Comparison of ENCODE assay signal across 8 mouse cellular contexts in genomic region chr7:18839865-18840264, GRCm38 (mm10). TPM values are rescaled to one million over a fixed set of nuclear protein-coding genes. Genes with fewer than 3 reads are reported as not detected.
DNase-seq lines count a peak whose midpoint lies in the region; ATAC-seq and TF ChIP-seq lines count a peak whose summit lies in the region.

Gene Mill2, plus strand, starts transcription at chr7:18839966.

- TF ChIP-seq POLR2A in bone marrow macrophage, adult 2 months (IDR thresholded peaks at IDR 0.05; ENCODE audit: borderline replicate concordance, low read depth, low read length): no peak

- peak within 1 kb of the TSS; percentile 56 for H3K9ac ChIP-seq in heart, embryonic 12.5 days
- H3K9ac ChIP-seq in midbrain, embryonic 13.5 days (replicated peaks): peak within 1 kb of the TSS; percentile 62

- WGBS in heart, embryonic 12.5 days: 13% methylated on average over 3 of the region's 3 CpGs
- 26% methylated on average over 3 of the region's 3 CpGs for WGBS in limb, embryonic 10.5 days
- 22% methylated on average over 3 of the region's 3 CpGs for WGBS in midbrain, embryonic 13.5 days

- TF ChIP-seq CTCF in bone marrow macrophage, adult 2 months (IDR thresholded peaks at IDR 0.05; ENCODE audit: low read depth, low read length): no peak

- peak within 1 kb of the TSS; percentile 47 for H3K4me3 ChIP-seq in bone marrow macrophage, adult 2 months (ENCODE audit: insufficient read depth, low read length)
- H3K4me3 ChIP-seq in heart, embryonic 12.5 days: peak within 1 kb of the TSS; percentile 49
- peak within 1 kb of the TSS; percentile 44 for H3K4me3 ChIP-seq in limb, embryonic 10.5 days
- H3K4me3 ChIP-seq in midbrain, embryonic 13.5 days (replicated peaks): peak within 1 kb of the TSS; percentile 39

- no peaks in the 10 kb centered on the region for H3K36me3 ChIP-seq in heart, embryonic 12.5 days
- no peaks in the 10 kb centered on the region for H3K36me3 ChIP-seq in limb, embryonic 10.5 days
- H3K36me3 ChIP-seq in midbrain, embryonic 13.5 days: no peaks in the 10 kb centered on the region

- peak; percentile 5 to 7 for DNase-seq in cerebellum, postnatal 25 days
- DNase-seq in cerebellum, adult 9-11 months: no peak
- DNase-seq in limb, embryonic 10.5 days (ENCODE audit: low spot score): no peak
- no peak for DNase-seq in ovary, postnatal 10 days (ENCODE audit: low spot score)
- no peak for DNase-seq in spleen, adult 18-20 months

- peak within 1 kb of the TSS; percentile 51 for H3K27ac ChIP-seq in bone marrow macrophage, adult 2 months (ENCODE audit: insufficient read depth, low read depth, low read length)
- peak within 1 kb of the TSS; percentile 41 for H3K27ac ChIP-seq in heart, embryonic 12.5 days (ENCODE audit: poor library complexity, severe bottlenecking)
- peak within 1 kb of the TSS; percentile 53; the same call in 1 of the 2 replicates for H3K27ac ChIP-seq in limb, embryonic 10.5 days
- H3K27ac ChIP-seq in midbrain, embryonic 13.5 days: peak within 1 kb of the TSS; percentile 14; the same call in 1 of the 2 replicates

- peaks cover 5% of the 10 kb centered on the region; the same call in 1 of the 2 replicates for H3K4me1 ChIP-seq in bone marrow macrophage, adult 2 months (ENCODE audit: control insufficient read depth, insufficient read depth, low read length)
- H3K4me1 ChIP-seq in heart, embryonic 12.5 days (replicated peaks): peaks cover 8% of the 10 kb centered on the region
- H3K4me1 ChIP-seq in limb, embryonic 10.5 days: peaks cover 10% of the 10 kb centered on the region
- peaks cover 5% of the 10 kb centered on the region for H3K4me1 ChIP-seq in midbrain, embryonic 13.5 days (replicated peaks)

- H3K4me2 ChIP-seq in heart, embryonic 12.5 days: peak within 1 kb of the TSS; percentile 82
- H3K4me2 ChIP-seq in midbrain, embryonic 13.5 days (replicated peaks): peak within 1 kb of the TSS; percentile 61

- no peak; the same call in 1 of the 2 replicates for ATAC-seq in heart, embryonic 12.5 days (ENCODE audit: insufficient number of reproducible peaks, low FRiP score)
- ATAC-seq in midbrain, embryonic 13.5 days: peak; percentile 37; the same call in 1 of the 2 replicates

- no peaks in the 10 kb centered on the region for H3K27me3 ChIP-seq in heart, embryonic 12.5 days (replicated peaks)
- H3K27me3 ChIP-seq in limb, embryonic 10.5 days (ENCODE audit: low read depth, poor library complexity, severe bottlenecking): no peaks in the 10 kb centered on the region
- H3K27me3 ChIP-seq in midbrain, embryonic 13.5 days: no peaks in the 10 kb centered on the region

- H3K9me3 ChIP-seq in heart, embryonic 12.5 days (replicated peaks): no peaks in the 10 kb centered on the region
- H3K9me3 ChIP-seq in limb, embryonic 10.5 days (replicated peaks): no peaks in the 10 kb centered on the region
- no peaks in the 10 kb centered on the region for H3K9me3 ChIP-seq in midbrain, embryonic 13.5 days

RNA-seq across cellular contexts. Expression of gene Mill2, which starts in this region (rescaled TPM):
- 3.2 and 5.7 TPM in 2 replicates for polyA plus RNA-seq in bone marrow macrophage, adult 2 months (2012; ENCODE audit: insufficient read depth, insufficient read length, missing spikeins)
- 0.17 and 0.31 TPM in 2 replicates for polyA plus RNA-seq in heart, embryonic 12.5 days (2016; fragmentation: Nextera tagmentation; extraction: Ambion mirVana)
- not detected in 2 replicates for polyA plus RNA-seq in limb, embryonic 10.5 days (2016; fragmentation: Nextera tagmentation; extraction: Ambion mirVana)
- 0.40 and 0.44 TPM in 2 replicates for polyA plus RNA-seq in midbrain, embryonic 13.5 days (2015; fragmentation: Nextera tagmentation; extraction: Ambion mirVana)

Comparison
In these comparisons a context has a peak if more than half of its experiments do, and no peak if none do; other contexts are left out.
1. DNase-seq: peak in cerebellum, postnatal 25 days (2 of 2); none in cerebellum, adult 9-11 months (single experiment), limb, embryonic 10.5 days (single experiment), ovary, postnatal 10 days (single experiment) and spleen, adult 18-20 months (0 of 2).
2. Peak in ATAC-seq, H3K4me3 ChIP-seq, H3K27ac ChIP-seq, H3K9ac ChIP-seq and H3K4me2 ChIP-seq in midbrain, embryonic 13.5 days; RNA of the gene not detected or under 1 TPM.
3. Peak in every context shown above with its lines, with median percentiles within 50 percentile points of each other: H3K27ac ChIP-seq and H3K4me3 ChIP-seq.